Mouse (Mus musculus): Measurements from ENCODE around the gene Ptcd3. TPM values are rescaled to one million over a fixed set of nuclear protein-coding genes. Genes with fewer than 3 reads are reported as not detected.

The Ptcd3 gene
- total and polyA plus RNA-seq, 3 experiments, result 93.5 to 156 (median 94.3) TPM

DNA sequence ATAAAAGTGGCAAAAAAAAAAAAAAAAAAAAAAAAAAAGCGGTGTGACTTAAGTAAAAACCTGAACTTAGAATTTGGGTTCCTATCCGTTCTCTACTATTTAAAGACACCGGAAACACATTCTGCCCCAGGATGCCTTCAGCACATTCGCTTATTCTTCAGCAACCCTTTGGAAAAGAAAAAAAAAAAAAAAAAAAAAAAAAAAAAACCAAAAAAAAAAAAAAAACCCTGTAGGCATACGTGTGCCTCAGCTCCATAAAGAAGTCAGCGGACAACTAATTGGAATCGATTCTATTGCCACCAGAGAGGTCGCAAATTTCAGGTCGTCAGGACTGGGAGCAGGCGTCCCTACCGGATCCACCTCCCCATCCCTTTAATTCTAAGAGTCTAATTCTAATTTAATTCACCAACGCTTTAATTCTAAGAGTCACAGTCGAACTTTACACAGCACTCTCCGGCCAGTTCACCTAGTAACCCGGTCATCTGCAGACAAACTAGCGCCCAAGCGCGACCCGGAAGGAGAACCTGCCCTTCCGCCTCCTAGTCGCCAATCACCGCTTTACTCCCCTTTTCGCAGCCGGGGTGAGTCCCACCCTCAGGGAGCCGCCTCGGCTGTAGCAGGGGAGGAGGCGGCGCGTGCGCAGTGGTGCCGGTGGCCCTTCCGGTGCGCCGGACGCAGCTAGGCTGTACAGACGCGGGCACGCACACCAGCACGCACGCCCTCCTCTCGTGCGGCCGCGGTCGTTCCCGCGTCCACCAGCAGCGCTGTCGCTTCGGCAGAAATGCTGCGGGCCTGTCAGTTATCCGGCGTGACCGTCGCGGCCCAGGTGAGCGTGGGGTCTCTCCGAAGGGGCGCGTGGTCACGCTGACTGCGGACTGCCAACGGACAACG lies 77.6 kb downstream of the Ptcd3 start, which contains the start of gene Immt (continued):
- TF ChIP-seq MAZ (IDR thresholded peaks at IDR 0.05; ENCODE audit: low read depth, low read length), result peak; percentile 38; the same call in 1 of the 2 replicates
- peak; percentile 91 for TF ChIP-seq CHD2 (IDR thresholded peaks at IDR 0.05; ENCODE audit: low read length)
- peak; percentile 86 for TF ChIP-seq KAT2A (conservative IDR thresholded peaks at IDR 0.05; ENCODE audit: low read depth, low read length)
- peak; percentile 88 for TF ChIP-seq POLR2AphosphoS2 (IDR thresholded peaks at IDR 0.05; ENCODE audit: low read length)
- TF ChIP-seq TCF12 (IDR thresholded peaks at IDR 0.05; ENCODE audit: low read depth, low read length), result peak; percentile 55
- no peak for TF ChIP-seq UBTF (IDR thresholded peaks at IDR 0.05; ENCODE audit: borderline replicate concordance, insufficient read depth, low read depth, low read length)

Other genes with a start within 250 kb of the Ptcd3 start
- gene Reep1, start 201.2 kb downstream of the Ptcd3 start, total RNA-seq (2012; rRNA removed), result 0.07 and 0.12 TPM in 2 replicates
- gene Reep1, start 201.2 kb downstream of the Ptcd3 start, polyA plus RNA-seq (2012; ENCODE audit: insufficient read depth in 1 of 2, insufficient read length in 2 of 2, low read depth in 1 of 2, low replicate concordance in 2 of 2, missing spikeins in 1 of 2), result under 1 TPM in 1 of 2 experiments, not detected in 1; 0.36 TPM
- 26.0 and 28.3 TPM in 2 replicates for gene Mrpl35, start 81.8 kb downstream of the Ptcd3 start, total RNA-seq (2012; rRNA removed)
- gene Mrpl35, start 81.8 kb downstream of the Ptcd3 start, polyA plus RNA-seq (2012; ENCODE audit: insufficient read depth in 1 of 2, insufficient read length in 2 of 2, low read depth in 1 of 2, low replicate concordance in 2 of 2, missing spikeins in 1 of 2), result 10 to 100 TPM in 1 of 2 experiments, not detected in 1; 34.8 TPM
- 133 and 137 TPM in 2 replicates for gene Immt, start 77.4 kb downstream of the Ptcd3 start, total RNA-seq (2012; rRNA removed)
- gene Immt, start 77.4 kb downstream of the Ptcd3 start, polyA plus RNA-seq (2012; ENCODE audit: insufficient read depth in 1 of 2, insufficient read length in 2 of 2, low read depth in 1 of 2, low replicate concordance in 2 of 2, missing spikeins in 1 of 2), result 100 to 1,000 TPM; 158 to 702 TPM
- 66.8 and 68.4 TPM in 2 replicates for gene Polr1a, start 303 bp upstream of the Ptcd3 start, total RNA-seq (2012; rRNA removed)
- gene Polr1a, start 303 bp upstream of the Ptcd3 start, polyA plus RNA-seq (2012; ENCODE audit: insufficient read depth in 1 of 2, insufficient read length in 2 of 2, low read depth in 1 of 2, low replicate concordance in 2 of 2, missing spikeins in 1 of 2), result 100 to 1,000 TPM; 105 to 211 TPM
- 20.1 and 24.4 TPM in 2 replicates for gene St3gal5, start 188.8 kb upstream of the Ptcd3 start, total RNA-seq (2012; rRNA removed)
- gene St3gal5, start 188.8 kb upstream of the Ptcd3 start, polyA plus RNA-seq (2012; ENCODE audit: insufficient read depth in 1 of 2, insufficient read length in 2 of 2, low read depth in 1 of 2, low replicate concordance in 2 of 2, missing spikeins in 1 of 2), result 10 to 100 TPM in 1 of 2 experiments, not detected in 1; 51.8 TPM